Mouse (Mus musculus) ES-E14 (cell line): ENCODE measurements around the gene Raf1. TPM values are rescaled to one million over a fixed set of nuclear protein-coding genes. Genes with fewer than 3 reads are reported as not detected.

Experiments
- DNase-seq: peaks from one replicate; pipeline ENCODE4 v3.0.0-alpha.2; 2013; ENCODE audit warnings: low read depth, low spot score
- H3K27ac ChIP-seq: 2 replicates; pipeline ENCODE4 v1.5.1; 2012; ENCODE audit warnings: low read depth, mild to moderate bottlenecking, low read length, moderate library complexity, mixed read lengths; ENCODE audit not compliant: poor library complexity, insufficient read depth, severe bottlenecking
- H3K36me3 ChIP-seq: 2 replicates; pipeline ENCODE4 v1.6.1; 2012; ENCODE audit warnings: mild to moderate bottlenecking, low read length, moderate library complexity, mixed read lengths; ENCODE audit not compliant: control insufficient read depth, poor library complexity, insufficient read depth, severe bottlenecking
- H3K4me1 ChIP-seq, 2 experiments: fragments of 150-350 bp in 1 of 2; sonication (generic) in 1 of 2; 2 replicates each; pipeline ENCODE4 v1.6.1; 2012; ENCODE audit warnings: low read length in 2 of 2, mild to moderate bottlenecking in 1 of 2, mixed read lengths in 1 of 2; ENCODE audit not compliant: control insufficient read depth in 2 of 2, insufficient read depth in 2 of 2, poor library complexity in 1 of 2
- H3K4me3 ChIP-seq, 2 experiments: fragments of 150-350 bp in 1 of 2; sonication (generic) in 1 of 2; 2 replicates each; pipeline ENCODE4 v1.5.1; 2012; ENCODE audit warnings: low read length in 2 of 2, low read depth in 1 of 2, mild to moderate bottlenecking in 1 of 2, mixed read lengths in 1 of 2; ENCODE audit not compliant: insufficient read depth in 1 of 2, poor library complexity in 1 of 2, severe bottlenecking in 1 of 2
- H3K9ac ChIP-seq: 2 replicates; pipeline ENCODE4 v1.6.1; 2012; ENCODE audit warnings: low read depth, mild to moderate bottlenecking, low read length, mixed read lengths; ENCODE audit not compliant: poor library complexity, insufficient read depth, severe bottlenecking
- H3K9me3 ChIP-seq: fragments of 150-350 bp; sonication (generic); 2 replicates; pipeline ENCODE4 v1.6.1; 2012; ENCODE audit warnings: low read depth, mild to moderate bottlenecking, low read length; ENCODE audit not compliant: control insufficient read depth, insufficient read depth
- CHD2 ChIP-seq: IDR thresholded peaks from 2 replicates; pipeline ENCODE4 v1.6.1; 2014; ENCODE audit warnings: mild to moderate bottlenecking, low read depth, low read length, inconsistent platforms
- HCFC1 ChIP-seq: IDR thresholded peaks from 2 replicates; pipeline ENCODE4 v1.6.1; 2012; ENCODE audit warnings: low read length, inconsistent platforms, borderline replicate concordance; ENCODE audit not compliant: insufficient read depth
- MAFK ChIP-seq: IDR thresholded peaks from 2 replicates; pipeline ENCODE4 v1.6.1; 2014; ENCODE audit warnings: mild to moderate bottlenecking, low read depth, low read length, inconsistent platforms; ENCODE audit not compliant: insufficient read depth
- ZC3H11A ChIP-seq: IDR thresholded peaks from 2 replicates; pipeline ENCODE4 v1.6.1; 2012; ENCODE audit warnings: low read depth, mild to moderate bottlenecking, inconsistent platforms, low read length, borderline replicate concordance
- ZNF384 ChIP-seq: IDR thresholded peaks from 2 replicates; pipeline ENCODE4 v1.6.1; 2012; ENCODE audit warnings: low read depth, low read length, inconsistent platforms
- in situ Hi-C, 2 experiments: fragments of 600-800 bp; cut with MboI; formaldehyde crosslinking; loops; one replicate each; pipeline ENCODE4 v1.15.1; 2025; ENCODE audit warnings: low sequenced_read_pairs in 2 of 2, inconsistent platforms in 1 of 2; ENCODE audit not compliant: unreplicated experiment in 2 of 2
- total RNA-seq: library from RNA; depleted of rRNA; stranded (reverse); fragments of 300-350 nt; gene quantifications from 2 replicates; pipeline ENCODE4 v1.2.3, GENCODE M21; 2012

Gene Raf1
- total RNA-seq, 1 experiment, result 128 TPM

DNA sequence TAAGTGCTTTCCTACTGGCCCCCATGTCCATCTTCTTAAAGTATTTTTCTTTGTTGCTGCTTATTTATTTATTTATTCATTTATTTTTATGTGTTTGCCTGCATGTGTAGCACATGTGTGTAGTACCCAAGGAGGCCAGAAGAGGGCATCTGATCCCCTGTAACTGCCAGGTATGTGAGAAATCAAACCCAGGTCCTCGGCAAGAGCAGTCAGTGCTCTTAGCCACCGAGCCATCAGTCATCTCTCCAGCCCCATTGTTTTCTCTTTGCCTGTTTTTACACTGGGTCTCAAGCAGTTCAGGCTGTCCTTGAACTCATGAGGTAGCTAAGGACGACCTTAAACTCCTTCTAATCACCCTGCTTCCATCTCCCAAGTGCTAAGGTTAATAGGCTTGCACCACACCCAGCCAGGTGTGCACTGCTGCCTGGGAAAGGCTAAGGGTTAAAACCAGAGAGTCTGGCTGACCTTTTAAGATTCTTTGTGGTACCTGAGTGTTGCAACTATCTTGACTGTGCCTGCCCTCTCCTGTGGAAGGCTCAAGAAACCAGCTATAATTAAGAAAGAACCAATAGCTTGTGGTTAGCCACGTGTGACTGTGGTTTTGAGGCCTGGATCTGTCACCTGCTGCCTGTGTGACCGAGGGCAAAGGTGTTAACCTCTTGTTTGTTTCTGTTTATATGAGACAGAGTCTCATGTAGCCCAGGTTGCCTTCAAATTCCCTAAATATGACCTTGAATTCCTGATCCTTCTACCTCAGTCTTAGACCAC is 16.7 kb upstream of the Raf1 start:
- Histone ChIP-seq H3K9ac (no peak overlapping the region), H3K9me3 (no peaks in the 10 kb centered on the region), H3K36me3 (no peaks in the 10 kb centered on the region), H3K4me3 (no peak overlapping the region), H3K4me1 (peaks cover 4 to 5% of the 10 kb centered on the region in 2 experiments; a peak in 3 of 4 replicates), H3K27ac (no peak overlapping the region)
- no peak for DNase-seq
- no peak for TF ChIP-seq ZNF384
- peak; percentile 67; the same call in 1 of the 2 replicates for TF ChIP-seq ZC3H11A
- TF ChIP-seq MAFK, result no peak
- in situ Hi-C loops, result no loop called here

- DNase-seq, result no peak
These were observed 15.9 kb upstream of the Raf1 start for GRCm38 (mm10) chr6:115692163-115692950.

DNA sequence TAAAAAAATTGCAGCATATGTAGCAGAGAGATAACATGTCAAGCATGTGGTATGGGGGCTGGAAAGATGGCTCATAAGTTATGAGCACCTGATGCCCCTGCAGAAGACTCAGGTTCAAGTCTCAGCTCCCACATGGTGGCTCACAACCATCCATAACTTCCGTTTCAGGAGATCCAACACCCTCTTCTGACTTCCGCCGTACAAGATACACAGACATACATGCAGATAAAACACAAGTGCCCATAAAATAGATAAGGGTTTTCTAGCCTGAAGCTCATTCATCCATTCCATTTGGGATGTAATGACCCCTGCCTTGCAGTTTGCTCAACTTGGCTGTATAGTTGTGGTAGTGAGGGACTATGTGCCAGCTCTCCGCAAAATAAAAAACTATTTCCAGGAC is 13.7 kb upstream of the Raf1 start:
- in situ Hi-C loops, result no loop called here

More at GRCm38 (mm10) chr6:115692163-115692950, 15.9 kb upstream of the Raf1 start:
- no peak overlapping the region for H3K9ac ChIP-seq
- H3K4me3 ChIP-seq, result no peak overlapping the region
- in situ Hi-C loops, result no loop called here
- H3K4me1 ChIP-seq, result peaks cover 4% of the 10 kb centered on the region in 2 experiments; a peak in 3 of 4 replicates
- TF ChIP-seq ZC3H11A (no peak), CHD2 (no peak), ZNF384 (no peak), HCFC1 (no peak), MAFK (no peak)
- no peak overlapping the region; the same call in 1 of the 2 replicates for H3K27ac ChIP-seq
- no peaks in the 10 kb centered on the region for H3K9me3 ChIP-seq
- H3K36me3 ChIP-seq, result no peaks in the 10 kb centered on the region

GRCm38 (mm10) chr6:115688589-115688988 is 12.2 kb upstream of the Raf1 start:
- H3K4me3 ChIP-seq, result no peak overlapping the region
- no peak overlapping the region for H3K9ac ChIP-seq
- peaks cover 1 to 3% of the 10 kb centered on the region in 2 experiments; a peak in 3 of 4 replicates for H3K4me1 ChIP-seq
- H3K9me3 ChIP-seq, result no peaks in the 10 kb centered on the region
- no peak for DNase-seq
- in situ Hi-C loops, result no loop called here
- TF ChIP-seq HCFC1, result no peak
- TF ChIP-seq CHD2, result no peak
- TF ChIP-seq ZNF384, result no peak
- no peak for TF ChIP-seq ZC3H11A
- TF ChIP-seq MAFK, result no peak
- no peaks in the 10 kb centered on the region for H3K36me3 ChIP-seq
- no peak overlapping the region for H3K27ac ChIP-seq

More for the DNA sequence above, 13.7 kb upstream of the Raf1 start:
- Histone ChIP-seq H3K36me3 (no peaks in the 10 kb centered on the region), H3K4me1 (peaks cover 2 to 4% of the 10 kb centered on the region in 2 experiments; a peak in 3 of 4 replicates), H3K27ac (no peak overlapping the region), H3K9me3 (no peaks in the 10 kb centered on the region), H3K9ac (no peak overlapping the region), H3K4me3 (no peak overlapping the region)
- DNase-seq, result no peak
- TF ChIP-seq CHD2 (no peak), ZC3H11A (no peak), ZNF384 (no peak), HCFC1 (no peak), MAFK (no peak)
